Mouse (Mus musculus) limb, embryonic 10.5 days (tissue): ENCODE results near the gene C1qtnf3. TPM values are rescaled to one million over a fixed set of nuclear protein-coding genes. Genes with fewer than 3 reads are reported as not detected.
"Not testable (repeated sequence)": the region's sequence is repeated elsewhere in the genome, so short reads cannot be mapped to it uniquely, and the experiment has no call there.

Experiments used
- DNase-seq: peaks from one replicate; pipeline ENCODE4 v3.0.0-alpha.2; 2017; ENCODE audit warnings: low spot score
- H3K27ac ChIP-seq: fragments of 300-500 bp; sonication (generic); 2 replicates; pipeline ENCODE4 v1.5.1; 2016; ENCODE audit warnings: mild to moderate bottlenecking
- H3K27me3 ChIP-seq: fragments of 300-500 bp; sonication (generic); 2 replicates; pipeline ENCODE4 v1.6.1; 2016; ENCODE audit warnings: low read depth, mild to moderate bottlenecking; ENCODE audit not compliant: poor library complexity, severe bottlenecking
- H3K36me3 ChIP-seq: fragments of 300-500 bp; sonication (generic); 2 replicates; pipeline ENCODE4 v1.6.1; 2016; ENCODE audit warnings: mild to moderate bottlenecking, moderate library complexity
- H3K4me1 ChIP-seq: fragments of 300-500 bp; sonication (generic); 2 replicates; pipeline ENCODE4 v1.6.1; 2016
- H3K4me3 ChIP-seq: fragments of 300-500 bp; sonication (generic); 2 replicates; pipeline ENCODE4 v1.5.1; 2016; ENCODE audit warnings: mild to moderate bottlenecking, moderate library complexity
- H3K9me3 ChIP-seq: fragments of 300-500 bp; sonication (generic); replicated peaks from 2 replicates; pipeline ENCODE4 v1.6.1; 2016; ENCODE audit warnings: mild to moderate bottlenecking
- WGBS: fragments of 180-500 bp; shearing (Covaris S2); methylation state at CpG from one replicate; pipeline ENCODE4 v1.1.7; 2016; 5-methylcytosine and 5-hydroxymethylcytosine counted together
- polyA plus RNA-seq: library from polyadenylated mRNA; unstranded; fragments of >200 nt; fragmentation: Nextera tagmentation; extraction: Ambion mirVana; gene quantifications from 2 replicates; pipeline ENCODE4 v1.2.1, GENCODE M21; 2016

The C1qtnf3 gene
- polyA plus RNA-seq, 1 experiment from 2014 or later: 3.3 TPM

DNA sequence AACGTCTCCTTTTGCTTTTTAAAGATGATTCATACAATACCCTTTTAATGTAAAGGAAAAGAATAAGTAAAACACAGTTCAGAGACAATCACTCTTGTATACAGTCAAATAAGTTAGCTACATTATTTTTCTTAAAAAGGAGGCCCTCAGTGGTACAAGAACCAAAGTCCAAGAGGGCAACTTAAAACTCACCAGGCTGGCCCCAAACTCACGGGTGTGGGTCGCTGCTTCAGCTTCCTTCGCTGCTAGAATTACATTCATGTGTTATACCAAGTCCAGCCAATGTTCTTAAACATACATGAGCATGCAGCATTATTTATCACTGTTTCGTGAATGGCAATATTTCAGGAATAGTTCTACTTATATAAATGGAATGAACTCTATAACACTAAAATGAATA is 18.6 kb downstream of the C1qtnf3 start:
- Histone ChIP-seq H3K4me1 (no peaks in the 10 kb centered on the region), H3K36me3 (no peaks in the 10 kb centered on the region), H3K4me3 (no peak overlapping the region), H3K27ac (no peak overlapping the region), H3K27me3 (no peaks in the 10 kb centered on the region), H3K9me3 (no peaks in the 10 kb centered on the region)
- 88% methylated on average over 5 of the region's 5 CpGs for WGBS
- DNase-seq: no peak

DNA sequence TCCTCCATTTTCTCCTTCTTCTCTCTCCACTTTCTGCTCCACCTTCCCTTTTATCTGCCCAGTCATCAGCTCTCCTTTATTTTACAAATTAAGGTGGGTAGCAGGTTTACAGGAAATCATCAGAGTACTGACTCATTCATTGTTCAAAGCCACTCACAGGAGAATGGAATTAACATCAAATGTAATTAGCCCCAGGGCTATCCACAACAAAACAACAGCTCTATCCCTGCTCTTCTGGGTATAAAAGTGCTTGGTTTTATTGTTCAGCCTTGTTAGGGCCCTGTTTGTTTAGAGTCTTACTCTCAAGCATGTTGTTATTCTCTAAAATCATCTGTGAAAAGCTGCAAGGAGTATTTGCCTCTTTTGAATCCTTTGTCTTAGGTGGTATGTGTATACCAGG is 25.0 kb downstream of the C1qtnf3 start:
- no peaks in the 10 kb centered on the region for H3K9me3 ChIP-seq
- DNase-seq: no peak
- no peak overlapping the region for H3K27ac ChIP-seq
- no peaks in the 10 kb centered on the region for H3K27me3 ChIP-seq
- no peak overlapping the region for H3K4me3 ChIP-seq
- peaks cover 8% of the 10 kb centered on the region for H3K4me1 ChIP-seq
- H3K36me3 ChIP-seq: no peaks in the 10 kb centered on the region

DNA sequence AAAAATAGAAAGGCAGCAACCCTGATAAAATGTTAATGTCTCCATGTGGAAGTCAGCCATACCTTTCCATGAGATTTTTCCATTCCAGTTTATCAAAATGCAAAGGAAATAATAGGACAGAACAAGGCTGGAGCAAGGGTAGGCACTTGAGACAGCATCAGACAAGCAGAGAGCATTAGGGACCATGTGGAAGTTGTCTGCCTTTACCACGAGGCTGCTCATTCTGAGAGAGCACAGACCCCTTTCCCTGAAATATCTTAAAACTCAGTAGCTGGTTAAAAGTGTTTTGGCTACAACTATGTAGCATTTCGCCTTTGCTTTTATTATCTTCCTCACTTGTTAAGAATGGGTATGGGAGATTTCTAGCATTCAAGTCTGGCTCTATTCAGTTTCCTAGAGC is 28.6 kb downstream of the C1qtnf3 start:
- no peak overlapping the region for H3K27ac ChIP-seq
- peaks cover 13% of the 10 kb centered on the region for H3K4me1 ChIP-seq
- H3K36me3 ChIP-seq: no peaks in the 10 kb centered on the region
- no peaks in the 10 kb centered on the region for H3K9me3 ChIP-seq
- no peak for DNase-seq
- H3K27me3 ChIP-seq: no peaks in the 10 kb centered on the region
- WGBS: 75% methylated on average over 2 of the region's 2 CpGs
- H3K4me3 ChIP-seq: peak overlapping the region; percentile 82

DNA sequence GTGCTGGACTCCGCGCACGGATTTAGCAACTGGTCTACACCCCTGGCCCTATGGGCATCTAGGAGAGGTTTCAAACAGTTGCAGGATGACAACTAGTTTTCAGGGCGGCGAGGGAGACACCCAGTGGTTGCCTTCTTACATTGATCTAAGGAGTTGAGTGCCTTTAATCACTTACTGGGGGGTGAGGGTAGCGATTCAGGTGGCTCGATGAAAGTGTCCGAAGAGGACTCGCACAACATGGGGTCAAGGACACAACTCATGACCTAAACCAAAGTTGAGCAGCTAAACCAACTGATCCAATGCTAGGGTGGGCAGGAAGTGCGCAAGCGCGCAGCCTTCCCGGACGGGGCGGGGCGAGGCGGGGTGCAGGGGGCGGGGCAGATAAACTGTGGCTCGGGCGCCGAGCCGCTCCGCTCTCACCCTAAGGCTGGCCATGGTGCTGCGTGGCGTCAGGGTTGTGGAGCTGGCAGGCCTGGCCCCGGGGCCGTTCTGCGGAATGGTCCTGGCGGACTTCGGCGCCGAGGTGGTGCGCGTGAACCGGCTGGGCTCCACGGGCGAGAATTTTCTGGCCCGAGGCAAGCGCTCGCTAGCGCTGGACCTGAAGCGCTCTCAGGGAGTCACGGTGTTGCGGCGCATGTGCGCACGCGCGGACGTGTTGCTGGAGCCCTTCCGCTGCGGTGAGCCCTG is 29.4 kb downstream of the C1qtnf3 start, which contains the start of gene Amacr:
Gene Amacr (plus strand): TSS at position 380 of the 687 bp plus-strand sequence.
- peak; percentile 96 for DNase-seq
- no peaks in the 10 kb centered on the region for H3K9me3 ChIP-seq
- H3K27ac ChIP-seq: peak within 1 kb of the TSS; percentile 95
- H3K36me3 ChIP-seq: no peaks in the 10 kb centered on the region
- H3K4me1 ChIP-seq: peaks cover 13% of the 10 kb centered on the region
- H3K4me3 ChIP-seq: peak within 1 kb of the TSS; percentile 82
- WGBS: under 1% methylated on average over 52 of the region's 52 CpGs
- no peaks in the 10 kb centered on the region for H3K27me3 ChIP-seq

DNA sequence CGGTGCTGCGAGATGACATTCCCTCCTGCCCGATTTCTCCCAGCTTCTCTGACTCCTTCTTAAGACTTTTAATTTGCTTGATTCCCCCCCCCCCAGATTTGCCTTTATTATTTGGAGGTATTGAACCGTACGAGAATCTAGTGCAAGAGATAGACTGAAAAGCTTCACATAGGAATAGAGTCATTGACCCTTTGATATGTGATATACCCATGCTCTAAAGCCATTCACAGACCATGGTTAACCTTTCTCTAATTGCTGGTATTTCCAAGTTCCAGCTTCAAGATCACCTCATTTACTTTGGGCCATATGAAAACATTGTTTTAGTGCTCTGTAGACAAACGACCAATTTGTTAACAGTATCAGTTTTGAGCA is 29.9 kb downstream of the C1qtnf3 start:
- WGBS: 7% methylated on average over 6 of the region's 6 CpGs
- Histone ChIP-seq H3K27ac (peak overlapping the region; percentile 95), H3K9me3 (no peaks in the 10 kb centered on the region), H3K36me3 (no peaks in the 10 kb centered on the region), H3K4me1 (peaks cover 13% of the 10 kb centered on the region), H3K27me3 (no peaks in the 10 kb centered on the region), H3K4me3 (peak overlapping the region; percentile 82)
- DNase-seq: no peak

DNA sequence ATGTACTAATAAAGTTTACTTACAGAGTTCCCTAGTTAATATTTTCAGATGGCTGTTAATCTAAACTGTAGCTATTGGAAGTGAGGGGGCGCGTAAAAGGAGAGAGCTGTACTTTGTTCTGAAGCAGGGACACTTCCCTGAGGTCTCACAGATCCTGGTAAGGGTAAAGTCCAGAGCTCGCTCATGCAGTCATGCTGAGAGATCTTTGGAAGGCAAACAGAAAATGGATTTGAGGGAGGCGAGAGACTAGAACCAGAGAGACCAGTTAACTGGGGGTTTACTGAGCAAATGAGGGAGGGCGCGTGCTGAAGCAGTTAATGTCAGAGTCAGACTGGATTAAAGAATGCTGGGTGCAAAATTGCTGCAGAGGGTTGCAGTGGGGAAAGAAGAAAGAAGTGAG is 33.6 kb downstream of the C1qtnf3 start:
- WGBS: 77% methylated on average over 6 of the region's 6 CpGs
- Histone ChIP-seq H3K27me3 (no peaks in the 10 kb centered on the region), H3K4me3 (no peak overlapping the region), H3K4me1 (peaks cover 12% of the 10 kb centered on the region), H3K36me3 (peaks cover 8% of the 10 kb centered on the region; the same call in 1 of the 2 replicates), H3K27ac (no peak overlapping the region), H3K9me3 (no peaks in the 10 kb centered on the region)
- no peak for DNase-seq

DNA sequence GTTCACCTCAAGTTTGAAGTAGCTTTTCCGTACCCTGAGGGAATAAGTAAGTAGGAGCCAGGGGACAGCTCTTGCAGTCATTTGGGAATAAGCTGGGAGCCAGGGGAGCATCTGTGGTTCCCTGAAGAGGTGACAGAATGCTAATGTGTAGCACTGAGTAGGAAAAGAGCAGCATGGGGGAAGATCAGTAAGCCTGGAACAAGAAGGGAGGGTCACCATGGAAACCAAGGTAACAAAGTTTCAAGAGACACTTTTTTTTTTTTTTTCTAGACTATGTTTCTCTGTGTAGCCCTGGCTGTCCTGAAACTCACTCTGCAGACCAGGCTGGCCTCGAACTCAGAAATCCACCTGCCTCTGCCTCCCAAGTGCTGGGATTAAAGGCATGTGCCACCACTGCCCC is 34.3 kb downstream of the C1qtnf3 start:
- H3K36me3 ChIP-seq, H3K4me1 ChIP-seq, DNase-seq, H3K4me3 ChIP-seq, H3K27me3 ChIP-seq, H3K9me3 ChIP-seq, H3K27ac ChIP-seq: not testable (repeated sequence)
- WGBS: 69% methylated on average over 2 of the region's 2 CpGs

DNA sequence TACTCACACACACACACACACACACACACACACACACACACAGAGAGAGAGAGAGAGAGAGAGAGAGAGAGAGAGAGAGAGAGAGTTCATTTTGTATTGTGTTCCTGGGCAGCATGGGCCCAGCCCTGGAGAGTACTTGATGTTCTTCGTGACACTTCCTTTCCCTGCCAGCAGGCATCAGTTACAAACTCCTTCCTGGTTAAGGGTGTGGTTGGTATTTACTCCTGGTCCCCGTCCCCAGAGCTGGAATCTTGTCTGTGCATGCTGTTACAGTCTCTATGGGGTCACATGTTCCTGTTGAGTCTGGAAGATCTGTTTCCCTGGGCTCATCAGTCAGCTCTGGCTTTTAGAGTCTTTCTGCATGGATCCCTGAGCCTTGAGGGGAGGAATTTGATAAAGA is 38.3 kb downstream of the C1qtnf3 start:
- 51% methylated on average over 2 of the region's 2 CpGs for WGBS
- no peak for DNase-seq
- H3K27me3 ChIP-seq: no peaks in the 10 kb centered on the region
- no peaks in the 10 kb centered on the region for H3K9me3 ChIP-seq
- no peaks in the 10 kb centered on the region for H3K4me1 ChIP-seq
- H3K27ac ChIP-seq: no peak overlapping the region
- H3K36me3 ChIP-seq: peaks cover 11% of the 10 kb centered on the region; the same call in 1 of the 2 replicates
- no peak overlapping the region for H3K4me3 ChIP-seq

DNA sequence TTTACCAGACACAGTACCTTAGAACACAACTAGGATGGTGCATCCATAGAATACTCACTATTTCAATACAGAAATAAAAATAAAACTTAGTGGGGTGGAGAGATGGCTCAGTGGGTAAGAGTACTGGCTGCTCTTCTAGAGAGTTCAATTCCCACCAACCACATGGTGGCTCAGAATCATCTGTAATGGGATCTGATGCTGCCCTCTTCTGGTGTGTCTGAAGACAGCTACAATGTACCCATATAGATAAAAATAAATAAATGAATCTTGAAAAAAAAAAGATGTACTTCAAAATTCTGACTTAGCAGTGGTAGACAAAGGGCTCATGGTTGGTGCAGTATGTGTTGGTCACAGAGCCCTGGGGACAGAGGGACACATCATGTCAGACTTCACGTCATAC is 39.4 kb downstream of the C1qtnf3 start:
- Histone ChIP-seq H3K27ac (no peak overlapping the region), H3K4me1 (no peaks in the 10 kb centered on the region), H3K9me3 (no peaks in the 10 kb centered on the region), H3K27me3 (no peaks in the 10 kb centered on the region), H3K4me3 (no peak overlapping the region), H3K36me3 (peaks cover 11% of the 10 kb centered on the region; the same call in 1 of the 2 replicates)
- 90% methylated on average over 1 of the region's 1 CpGs for WGBS
- DNase-seq: no peak

DNA sequence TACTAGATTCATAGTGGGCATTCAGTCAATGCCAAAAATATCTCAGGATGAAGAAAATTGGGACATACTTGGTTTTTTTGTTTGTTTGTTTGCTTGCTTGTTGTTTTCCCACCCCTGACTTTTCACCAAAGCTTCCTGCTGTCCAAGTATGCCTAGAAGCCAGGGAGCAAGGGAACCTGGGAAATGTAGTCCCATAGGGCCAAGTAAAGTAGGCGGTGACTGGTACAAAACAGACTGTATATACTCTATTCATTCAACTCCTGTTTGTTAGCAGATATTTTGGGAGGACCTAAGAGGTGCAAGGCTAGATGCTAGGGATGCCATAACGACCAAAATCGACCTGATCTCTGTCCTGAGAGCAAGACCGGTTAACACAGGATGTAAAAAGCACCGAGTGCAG is 47.7 kb downstream of the C1qtnf3 start:
- Histone ChIP-seq H3K36me3 (peaks cover 3% of the 10 kb centered on the region; the same call in 1 of the 2 replicates), H3K4me1 (no peaks in the 10 kb centered on the region), H3K9me3 (no peaks in the 10 kb centered on the region), H3K4me3 (no peak overlapping the region), H3K27me3 (no peaks in the 10 kb centered on the region), H3K27ac (no peak overlapping the region)
- WGBS: 55% methylated on average over 5 of the region's 5 CpGs
- DNase-seq: no peak

DNA sequence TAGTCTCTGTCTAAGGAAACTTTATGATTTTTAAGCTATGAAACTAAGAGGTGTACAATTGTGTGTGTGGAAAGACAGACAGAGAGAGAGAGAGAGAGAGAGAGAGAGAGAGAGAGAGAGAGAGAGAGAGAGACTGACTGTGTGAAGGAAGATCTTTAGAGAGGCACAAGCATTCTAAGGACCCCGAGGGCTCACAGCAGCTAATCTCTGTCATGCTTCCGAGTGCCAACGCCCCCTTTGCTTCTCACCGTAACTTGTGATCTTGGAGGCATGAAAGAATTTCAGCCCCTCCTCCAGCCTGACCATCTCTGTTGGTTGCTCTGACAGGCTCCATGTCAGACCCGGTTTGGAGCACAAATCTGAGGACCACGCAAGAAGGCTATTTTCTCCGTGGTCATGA is 48.3 kb downstream of the C1qtnf3 start, which contains the start of gene Slc45a2:
Gene Slc45a2 (plus strand): TSS at position 301 of the 400 bp plus-strand sequence.
- no peak within 1 kb of the TSS for H3K4me3 ChIP-seq
- H3K27ac ChIP-seq: no peak within 1 kb of the TSS
- no peaks in the 10 kb centered on the region for H3K9me3 ChIP-seq
- H3K27me3 ChIP-seq: no peaks in the 10 kb centered on the region
- WGBS: 60% methylated on average over 7 of the region's 7 CpGs
- no peaks in the 10 kb centered on the region for H3K36me3 ChIP-seq
- no peak for DNase-seq
- H3K4me1 ChIP-seq: no peaks in the 10 kb centered on the region

DNA sequence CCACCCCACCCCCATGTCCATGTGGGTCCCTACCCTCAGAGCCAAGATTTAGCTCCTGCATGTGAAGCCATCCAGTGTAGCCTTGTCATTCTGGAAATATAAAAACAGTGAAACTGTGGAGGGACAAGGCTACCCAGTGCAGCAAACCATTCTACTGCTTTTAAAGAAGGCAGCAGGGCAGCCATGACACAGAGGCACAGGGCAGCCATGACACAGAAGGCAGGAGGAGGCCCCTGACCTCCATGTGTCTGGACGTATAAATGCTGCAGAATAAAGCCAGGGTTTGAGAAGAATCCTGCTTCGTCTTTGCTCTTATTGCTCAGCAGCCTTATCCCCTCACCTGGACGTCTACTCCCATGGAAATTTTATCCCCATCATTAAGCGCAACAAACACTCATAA is 51.7 kb downstream of the C1qtnf3 start:
- 91% methylated on average over 4 of the region's 4 CpGs for WGBS
- Histone ChIP-seq H3K27ac (no peak overlapping the region), H3K27me3 (no peaks in the 10 kb centered on the region), H3K4me1 (no peaks in the 10 kb centered on the region), H3K36me3 (no peaks in the 10 kb centered on the region), H3K9me3 (no peaks in the 10 kb centered on the region), H3K4me3 (no peak overlapping the region)
- no peak for DNase-seq

DNA sequence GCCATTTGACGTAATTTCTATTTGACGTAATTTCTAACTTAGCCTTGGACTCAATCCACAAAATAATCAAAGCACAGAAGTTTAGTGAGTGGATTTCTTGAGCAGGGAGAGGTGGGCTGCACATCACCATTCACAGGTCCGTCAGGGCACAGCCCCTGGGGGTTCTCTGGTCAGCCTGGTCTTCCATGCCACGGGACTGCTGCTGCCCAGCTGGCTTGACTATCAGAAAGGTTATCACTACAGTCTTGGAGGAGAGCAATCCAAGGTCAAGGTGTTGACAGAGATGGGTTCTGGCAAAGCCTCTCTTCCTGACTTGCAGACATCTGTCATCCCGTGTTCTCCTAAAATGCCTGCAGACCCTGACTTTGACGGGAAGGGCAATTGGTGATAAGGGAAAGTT is 52.5 kb downstream of the C1qtnf3 start:
- Histone ChIP-seq H3K27ac (no peak overlapping the region), H3K4me1 (no peaks in the 10 kb centered on the region), H3K27me3 (no peaks in the 10 kb centered on the region), H3K36me3 (no peaks in the 10 kb centered on the region), H3K9me3 (no peaks in the 10 kb centered on the region), H3K4me3 (no peak overlapping the region)
- DNase-seq: no peak
- WGBS: 80% methylated on average over 6 of the region's 6 CpGs

DNA sequence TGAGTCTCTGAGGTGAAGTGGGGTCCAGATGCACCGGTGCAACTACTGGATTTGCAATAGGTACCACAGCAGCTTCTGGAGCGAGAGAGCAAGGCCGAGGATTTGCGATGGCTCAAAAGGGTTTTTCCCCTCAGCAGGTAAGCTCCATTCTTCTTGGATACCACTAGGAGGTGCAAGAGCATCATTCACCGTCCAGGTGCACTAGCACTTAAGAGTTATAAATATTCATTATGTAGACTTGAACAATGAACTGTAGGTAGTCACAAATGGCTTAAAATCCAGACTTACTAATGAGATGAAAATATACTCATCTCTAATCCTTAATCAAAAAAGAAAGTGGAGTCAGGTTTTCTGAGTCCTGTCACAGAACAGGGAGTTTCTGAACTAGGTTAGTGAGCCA is 56.6 kb downstream of the C1qtnf3 start:
- 26% methylated on average over 5 of the region's 5 CpGs for WGBS
- no peaks in the 10 kb centered on the region for H3K9me3 ChIP-seq
- no peaks in the 10 kb centered on the region for H3K4me1 ChIP-seq
- H3K27ac ChIP-seq: no peak overlapping the region
- no peak for DNase-seq
- no peaks in the 10 kb centered on the region for H3K27me3 ChIP-seq
- H3K4me3 ChIP-seq: no peak overlapping the region
- no peaks in the 10 kb centered on the region for H3K36me3 ChIP-seq
